Mouse (Mus musculus): Measurements from ENCODE around the gene Scd4. TPM values are rescaled to one million over a fixed set of nuclear protein-coding genes. Genes with fewer than 3 reads are reported as not detected.
"Not testable (repeated sequence)": the region's sequence is repeated elsewhere in the genome, so short reads cannot be mapped to it uniquely, and the experiment has no call there.

Scd4 gene
- polyA plus RNA-seq, 1 experiment from 2014 or later: 0.29 TPM

DNA sequence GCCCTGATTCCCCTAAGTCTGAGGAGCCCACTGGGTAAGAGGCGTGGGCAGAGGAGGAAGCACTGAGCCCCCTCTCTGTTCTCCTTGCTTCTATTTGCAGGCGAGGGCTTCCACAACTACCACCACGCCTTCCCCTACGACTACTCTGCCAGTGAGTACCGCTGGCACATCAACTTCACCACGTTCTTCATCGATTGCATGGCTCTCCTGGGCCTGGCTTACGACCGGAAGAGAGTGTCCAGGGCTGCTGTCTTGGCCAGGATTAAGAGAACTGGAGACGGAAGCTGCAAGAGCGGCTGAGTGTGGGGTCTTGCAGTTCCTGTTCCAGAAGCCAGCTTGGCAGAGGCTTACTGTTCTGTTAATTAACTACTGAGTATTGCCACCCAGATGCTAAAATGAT is 30.0 kb upstream of the Scd4 start:
- Histone ChIP-seq H3K27ac (no peak overlapping the region), H3K4me3 (replicated peaks) (no peak overlapping the region), H3K4me2 (no peak overlapping the region), H3K9ac (no peak overlapping the region), H3K9me3 (no peaks in the 10 kb centered on the region), H3K36me3 (replicated peaks) (peaks cover 100% of the 10 kb centered on the region), H3K4me1 (peaks cover 65% of the 10 kb centered on the region), H3K27me3 (no peaks in the 10 kb centered on the region)
- WGBS: 87% methylated on average over 11 of the region's 11 CpGs
- no peak for ATAC-seq (ENCODE audit: low FRiP score)

DNA sequence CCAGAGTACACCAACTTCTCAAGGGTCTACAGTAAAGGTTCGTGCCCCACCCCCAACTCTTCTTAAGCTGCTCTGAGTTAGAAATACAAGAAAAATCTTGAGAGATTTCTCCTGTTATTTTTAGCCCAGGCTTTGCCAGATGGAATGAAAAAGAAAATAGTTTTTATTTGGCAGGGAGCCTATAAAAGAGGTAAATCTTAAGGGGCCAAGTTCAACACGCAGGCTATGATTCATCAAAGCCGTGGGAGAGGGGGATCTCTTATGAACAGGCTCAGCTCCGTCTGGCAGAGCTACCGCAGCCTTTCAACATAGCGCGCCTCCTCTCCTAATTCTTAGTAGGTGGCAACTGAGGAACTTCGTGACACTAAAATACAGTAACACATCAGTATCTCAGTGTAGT is 29.4 kb upstream of the Scd4 start:
- H3K9ac ChIP-seq: no peak overlapping the region
- WGBS: 87% methylated on average over 8 of the region's 8 CpGs
- H3K4me1 ChIP-seq: peaks cover 59% of the 10 kb centered on the region
- H3K27ac ChIP-seq: no peak overlapping the region
- no peaks in the 10 kb centered on the region for H3K9me3 ChIP-seq
- H3K27me3 ChIP-seq: no peaks in the 10 kb centered on the region
- H3K4me2 ChIP-seq: no peak overlapping the region
- peaks cover 98% of the 10 kb centered on the region for H3K36me3 ChIP-seq (replicated peaks)
- ATAC-seq (ENCODE audit: low FRiP score): no peak
- H3K4me3 ChIP-seq (replicated peaks): no peak overlapping the region

DNA sequence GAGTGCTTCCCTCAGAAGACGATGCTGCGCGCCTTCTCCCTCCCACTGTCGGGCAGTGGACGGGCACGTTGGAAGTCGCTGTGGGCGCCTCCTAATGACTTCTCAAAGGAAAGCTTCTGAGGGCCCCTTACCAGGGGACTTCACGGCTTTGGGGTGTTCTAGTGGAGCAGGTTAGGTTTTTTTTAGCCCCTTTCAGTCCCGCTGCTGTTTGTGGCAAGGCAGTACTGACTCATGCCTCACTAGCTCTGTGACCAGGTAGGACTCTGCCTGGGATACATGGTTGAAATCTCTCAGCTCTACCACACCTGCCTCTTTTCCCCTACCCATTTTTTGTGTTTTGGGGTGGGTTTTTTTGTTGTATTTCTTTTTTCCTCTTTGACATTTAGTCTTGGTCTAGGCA is 28.5 kb upstream of the Scd4 start:
- ATAC-seq (ENCODE audit: low FRiP score): no peak
- Histone ChIP-seq H3K9me3 (no peaks in the 10 kb centered on the region), H3K9ac (no peak overlapping the region), H3K27ac (no peak overlapping the region), H3K4me1 (peaks cover 49% of the 10 kb centered on the region), H3K4me2 (no peak overlapping the region), H3K4me3 (replicated peaks) (no peak overlapping the region), H3K36me3 (replicated peaks) (peaks cover 94% of the 10 kb centered on the region), H3K27me3 (no peaks in the 10 kb centered on the region)
- 87% methylated on average over 10 of the region's 10 CpGs for WGBS

DNA sequence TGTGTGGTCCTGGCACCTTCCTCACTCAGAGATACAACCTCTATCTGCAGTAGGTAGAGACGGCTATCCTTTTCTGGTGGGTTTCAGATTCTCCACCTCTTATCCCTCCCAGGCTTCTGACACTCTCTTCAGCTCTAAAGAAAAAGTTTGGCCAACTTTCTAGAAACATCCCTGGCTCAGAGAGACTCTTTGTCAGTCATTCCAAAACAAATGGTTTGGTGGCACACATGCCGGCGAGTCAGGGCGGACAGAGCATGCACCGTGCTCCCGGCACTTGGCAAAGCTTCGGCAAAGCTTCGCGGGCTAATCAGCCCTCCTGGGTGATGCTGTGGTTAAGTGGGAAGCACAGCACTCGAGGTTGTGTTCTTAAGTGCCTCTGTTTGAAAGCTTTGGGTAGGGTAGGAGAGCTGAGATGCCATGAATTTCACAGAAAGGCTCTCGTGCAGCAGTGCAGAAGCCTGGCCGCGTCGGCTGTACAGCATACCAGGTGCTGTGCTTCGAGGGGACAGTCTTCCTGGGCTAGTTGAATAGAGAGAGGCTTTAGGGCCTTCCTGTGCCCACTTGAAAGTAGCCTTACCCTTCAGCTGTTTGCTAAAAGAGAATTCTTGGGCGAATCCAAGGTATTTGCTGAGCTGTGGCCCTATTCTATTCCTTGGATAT is 27.9 kb upstream of the Scd4 start:
- Histone ChIP-seq H3K4me2 (no peak overlapping the region), H3K9me3 (no peaks in the 10 kb centered on the region), H3K27me3 (no peaks in the 10 kb centered on the region), H3K27ac (no peak overlapping the region), H3K4me3 (replicated peaks) (no peak overlapping the region), H3K36me3 (replicated peaks) (peaks cover 88% of the 10 kb centered on the region), H3K9ac (no peak overlapping the region), H3K4me1 (peaks cover 47% of the 10 kb centered on the region)
- ATAC-seq (ENCODE audit: low FRiP score): no peak
- 86% methylated on average over 16 of the region's 16 CpGs for WGBS

DNA sequence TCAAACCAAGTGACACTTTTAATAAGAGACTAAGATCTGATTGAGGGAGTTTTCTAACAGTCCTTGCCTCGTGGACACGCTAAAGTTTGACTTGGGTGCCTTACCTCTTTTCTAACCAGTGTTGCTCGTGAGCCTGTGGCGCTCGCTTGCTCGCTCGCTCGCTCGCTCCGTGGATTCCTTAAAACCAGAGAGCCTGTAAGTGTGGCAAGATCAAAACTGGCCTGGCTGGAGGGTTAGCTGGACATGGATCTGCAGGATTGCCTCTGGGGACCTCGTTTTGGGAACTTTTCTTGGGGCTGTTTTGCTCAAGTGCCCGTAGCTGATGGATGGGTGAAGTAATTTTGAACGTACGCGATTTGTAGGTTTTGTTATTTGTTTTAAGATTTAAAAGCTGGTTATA is 27.2 kb upstream of the Scd4 start:
- H3K4me1 ChIP-seq: peaks cover 46% of the 10 kb centered on the region
- no peak for ATAC-seq (ENCODE audit: low FRiP score)
- H3K27ac ChIP-seq: no peak overlapping the region
- no peaks in the 10 kb centered on the region for H3K27me3 ChIP-seq
- H3K4me3 ChIP-seq (replicated peaks): no peak overlapping the region
- peaks cover 81% of the 10 kb centered on the region for H3K36me3 ChIP-seq (replicated peaks)
- 92% methylated on average over 15 of the region's 15 CpGs for WGBS
- no peak overlapping the region for H3K4me2 ChIP-seq
- no peaks in the 10 kb centered on the region for H3K9me3 ChIP-seq
- no peak overlapping the region for H3K9ac ChIP-seq

DNA sequence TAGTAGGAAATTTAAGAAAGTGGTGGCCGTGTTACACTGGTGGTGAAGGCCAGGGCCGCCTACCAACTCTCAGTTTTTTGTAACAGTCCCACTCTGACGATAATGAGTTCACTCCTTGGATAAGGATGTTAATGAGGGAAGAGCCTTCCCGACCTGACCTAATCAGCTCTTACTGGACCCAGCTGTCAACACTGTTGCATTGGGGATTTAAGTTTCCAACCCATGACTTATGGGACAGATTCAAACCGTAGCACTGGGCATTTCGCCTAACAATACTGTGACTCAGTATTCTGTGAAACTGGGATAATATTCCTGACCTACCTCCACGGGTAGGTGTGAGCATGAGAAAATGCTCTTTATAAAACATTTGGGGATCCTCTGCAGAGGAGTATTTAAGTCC is 26.7 kb upstream of the Scd4 start:
- Histone ChIP-seq H3K9ac (no peak overlapping the region), H3K27ac (no peak overlapping the region), H3K4me3 (replicated peaks) (no peak overlapping the region), H3K27me3 (no peaks in the 10 kb centered on the region), H3K4me1 (peaks cover 46% of the 10 kb centered on the region), H3K9me3 (no peaks in the 10 kb centered on the region), H3K36me3 (replicated peaks) (peaks cover 76% of the 10 kb centered on the region), H3K4me2 (no peak overlapping the region)
- no peak for ATAC-seq (ENCODE audit: low FRiP score)
- WGBS: 83% methylated on average over 7 of the region's 7 CpGs

DNA sequence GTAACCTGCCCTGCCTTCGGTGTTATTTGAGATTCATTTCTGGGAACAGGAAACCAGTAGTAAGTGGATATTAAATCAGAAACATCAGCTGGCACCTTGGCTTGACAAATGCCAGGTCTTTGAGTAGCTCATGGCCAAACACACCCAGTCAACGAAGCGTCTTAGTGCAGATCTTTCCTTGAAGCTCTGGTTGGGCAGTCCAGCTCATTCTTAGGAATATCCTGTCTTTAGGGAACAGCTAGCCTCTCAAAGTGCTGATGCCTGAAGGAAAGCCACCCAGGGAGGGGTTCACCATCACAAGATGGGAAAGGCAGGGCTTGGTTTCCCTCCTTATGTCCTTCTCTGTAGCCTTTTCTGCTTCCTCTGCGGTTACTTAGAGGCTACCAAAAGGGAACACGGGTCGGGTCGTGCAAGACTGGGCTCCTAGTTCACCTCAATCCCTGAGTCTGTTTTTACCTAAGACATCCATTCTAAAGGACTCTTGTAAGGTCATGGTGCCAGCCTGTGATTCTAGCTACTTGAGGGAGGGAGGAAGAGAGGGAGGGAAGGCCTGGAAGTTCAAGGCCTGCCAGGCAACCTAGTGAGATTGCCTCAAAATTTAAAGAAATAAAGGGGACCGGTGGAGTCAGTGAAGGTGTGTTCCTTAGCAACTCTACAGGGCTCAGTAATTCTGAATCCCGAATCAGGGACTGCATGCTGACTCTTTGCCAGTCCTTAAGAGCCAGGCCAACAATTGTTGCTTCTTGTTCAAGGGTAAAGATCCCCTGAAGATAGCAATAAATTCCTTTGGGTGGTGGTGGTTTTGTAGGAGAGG is 25.6 kb upstream of the Scd4 start:
- Histone ChIP-seq H3K4me2 (no peak overlapping the region), H3K4me3 (replicated peaks) (no peak overlapping the region), H3K9me3 (no peaks in the 10 kb centered on the region), H3K4me1 (peaks cover 50% of the 10 kb centered on the region), H3K36me3 (replicated peaks) (peaks cover 65% of the 10 kb centered on the region), H3K27me3 (no peaks in the 10 kb centered on the region), H3K27ac (peak overlapping the region; percentile 37; the same call in 1 of the 2 replicates), H3K9ac (no peak overlapping the region)
- whole genome bisulfite sequencing: 83% methylated on average over 9 of the region's 9 CpGs
- no peak for ATAC-seq (ENCODE audit: low FRiP score)

DNA sequence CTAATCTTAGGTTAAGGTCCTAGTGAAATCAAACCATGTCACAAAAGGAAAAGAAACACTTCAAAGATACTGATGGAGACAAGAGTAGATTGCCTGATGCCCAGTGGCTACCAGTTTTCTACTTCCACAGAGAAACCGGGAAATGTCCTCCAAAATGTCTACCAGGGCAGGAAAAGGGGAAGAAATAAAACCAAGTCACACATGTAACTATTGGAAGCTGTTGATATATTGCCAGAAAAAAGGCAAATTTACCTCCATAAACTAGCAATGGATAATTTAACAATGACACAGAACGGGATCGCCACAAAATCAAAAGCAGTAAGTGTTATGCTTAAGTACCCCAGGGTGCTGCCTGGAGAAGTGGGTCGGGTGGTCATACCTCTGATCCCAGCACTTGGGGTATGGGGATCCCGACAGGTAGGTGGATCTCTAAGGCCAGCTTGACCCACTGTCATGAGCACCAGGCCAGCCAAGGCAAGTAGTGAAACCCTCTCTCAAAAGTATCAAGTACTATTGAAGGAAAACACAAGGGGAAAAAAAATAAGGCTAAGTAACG is 24.9 kb upstream of the Scd4 start:
- WGBS: 85% methylated on average over 6 of the region's 6 CpGs
- H3K9ac ChIP-seq: no peak overlapping the region
- H3K27me3 ChIP-seq: no peaks in the 10 kb centered on the region
- no peak overlapping the region for H3K4me2 ChIP-seq
- peaks cover 43% of the 10 kb centered on the region for H3K4me1 ChIP-seq
- H3K36me3 ChIP-seq (replicated peaks): peaks cover 58% of the 10 kb centered on the region
- H3K27ac ChIP-seq: no peak overlapping the region
- no peaks in the 10 kb centered on the region for H3K9me3 ChIP-seq
- H3K4me3 ChIP-seq (replicated peaks): no peak overlapping the region
- ATAC-seq (ENCODE audit: low FRiP score): no peak

DNA sequence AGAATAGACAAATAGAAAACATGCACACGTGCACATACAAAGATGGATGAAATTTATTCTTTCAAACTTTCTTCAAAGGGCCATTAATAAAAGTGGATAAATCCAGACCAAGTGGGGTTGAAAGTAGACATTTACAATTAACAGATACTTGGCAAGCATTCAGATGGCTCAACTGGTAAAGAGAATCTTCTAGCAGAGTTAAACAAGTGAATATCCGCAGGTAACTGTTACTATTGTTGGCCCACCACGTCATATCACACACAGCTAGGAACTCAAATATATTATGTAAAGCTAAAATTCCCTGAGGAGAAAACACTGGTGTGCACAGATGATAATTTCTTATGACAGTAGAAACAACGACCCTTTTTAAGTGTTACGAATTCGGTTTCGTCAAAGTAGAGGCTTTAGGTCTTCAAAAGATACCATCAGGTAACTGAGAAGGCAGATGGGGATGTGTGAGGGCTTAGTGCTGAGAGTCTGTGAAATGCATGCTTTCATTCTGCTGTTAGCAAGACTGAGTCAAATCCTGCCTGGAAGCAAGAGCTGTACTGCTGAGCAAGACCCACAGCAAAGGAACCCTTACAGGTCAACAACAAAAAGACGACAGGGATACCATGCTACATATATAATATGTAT is 24.2 kb upstream of the Scd4 start:
- Histone ChIP-seq H3K36me3 (replicated peaks) (peaks cover 51% of the 10 kb centered on the region), H3K4me3 (replicated peaks) (no peak overlapping the region), H3K9ac (no peak overlapping the region), H3K4me2 (no peak overlapping the region), H3K27ac (no peak overlapping the region), H3K27me3 (no peaks in the 10 kb centered on the region), H3K4me1 (peaks cover 42% of the 10 kb centered on the region), H3K9me3 (no peaks in the 10 kb centered on the region)
- ATAC-seq (ENCODE audit: low FRiP score): no peak
- 92% methylated on average over 8 of the region's 8 CpGs for WGBS

DNA sequence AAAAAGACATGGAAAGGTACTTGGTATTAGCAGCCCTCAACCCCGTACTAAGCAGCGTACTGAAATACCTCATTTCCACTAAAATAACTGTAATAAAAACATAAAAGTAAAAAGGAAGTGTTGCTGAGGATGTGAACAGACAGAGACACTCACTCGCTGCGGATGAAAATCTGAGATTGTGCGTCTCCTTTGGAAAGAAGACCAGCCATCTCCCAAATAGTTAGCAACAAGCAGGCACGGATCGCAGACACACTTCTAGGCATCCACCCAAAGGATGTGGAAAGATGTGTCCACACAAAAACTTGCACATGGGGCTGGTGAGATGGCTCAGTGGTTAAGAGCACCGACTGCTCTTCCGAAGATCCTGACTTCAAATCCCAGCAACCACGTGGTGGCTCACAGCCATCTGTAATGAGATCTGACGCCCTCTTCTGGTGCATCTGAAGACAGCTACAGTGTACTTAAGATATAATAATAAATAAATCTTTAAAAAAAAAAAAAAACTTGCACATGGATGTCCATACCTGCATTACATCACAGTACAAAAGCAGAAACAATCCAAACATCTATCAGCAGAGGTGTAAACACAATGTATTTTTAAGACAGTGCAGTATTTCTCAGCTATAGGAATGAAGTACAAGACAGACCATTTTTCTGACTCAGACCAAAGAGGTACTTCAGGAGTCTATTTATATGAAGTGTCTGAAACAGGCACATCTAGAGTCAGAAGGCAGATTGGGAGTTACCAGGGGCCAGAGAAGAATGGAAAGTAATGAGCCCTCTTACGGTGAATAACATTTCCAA is 23.3 kb upstream of the Scd4 start:
- H3K4me2 ChIP-seq: no peak overlapping the region
- no peak overlapping the region for H3K9ac ChIP-seq
- no peak overlapping the region for H3K4me3 ChIP-seq (replicated peaks)
- H3K27ac ChIP-seq: no peak overlapping the region
- no peaks in the 10 kb centered on the region for H3K27me3 ChIP-seq
- H3K4me1 ChIP-seq: peaks cover 40% of the 10 kb centered on the region
- H3K9me3 ChIP-seq: no peaks in the 10 kb centered on the region
- H3K36me3 ChIP-seq (replicated peaks): peaks cover 42% of the 10 kb centered on the region
- 80% methylated on average over 12 of the region's 12 CpGs for WGBS
- no peak for ATAC-seq (ENCODE audit: low FRiP score)

DNA sequence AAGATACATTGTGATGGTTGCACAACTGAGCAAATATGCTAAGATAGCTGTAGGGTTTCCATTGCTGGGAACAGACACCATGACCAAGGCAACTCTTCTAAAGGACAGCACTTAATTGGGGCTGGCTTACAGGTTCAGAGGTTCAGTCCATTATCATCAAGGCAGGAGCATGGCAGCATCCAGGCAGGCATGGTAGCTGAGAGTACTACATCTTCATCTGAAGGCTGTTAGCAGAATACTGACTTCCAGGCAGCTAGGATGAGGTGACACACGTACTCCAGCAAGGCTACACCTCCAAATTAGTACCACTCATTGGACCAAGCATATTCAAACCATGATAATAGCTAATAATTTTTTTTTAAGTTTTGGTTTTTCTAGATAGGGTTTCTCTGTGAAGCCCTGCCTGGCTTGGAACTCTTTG is 22.7 kb upstream of the Scd4 start:
- not testable (repeated sequence) for H3K27me3 ChIP-seq; H3K9me3 ChIP-seq; ATAC-seq (ENCODE audit: low FRiP score); H3K9ac ChIP-seq; H3K4me2 ChIP-seq; H3K4me3 ChIP-seq (replicated peaks); H3K27ac ChIP-seq
- WGBS: 76% methylated on average over 1 of the region's 1 CpGs
- Histone ChIP-seq H3K36me3 (replicated peaks) (peaks cover 36% of the 10 kb centered on the region), H3K4me1 (peaks cover 40% of the 10 kb centered on the region)

DNA sequence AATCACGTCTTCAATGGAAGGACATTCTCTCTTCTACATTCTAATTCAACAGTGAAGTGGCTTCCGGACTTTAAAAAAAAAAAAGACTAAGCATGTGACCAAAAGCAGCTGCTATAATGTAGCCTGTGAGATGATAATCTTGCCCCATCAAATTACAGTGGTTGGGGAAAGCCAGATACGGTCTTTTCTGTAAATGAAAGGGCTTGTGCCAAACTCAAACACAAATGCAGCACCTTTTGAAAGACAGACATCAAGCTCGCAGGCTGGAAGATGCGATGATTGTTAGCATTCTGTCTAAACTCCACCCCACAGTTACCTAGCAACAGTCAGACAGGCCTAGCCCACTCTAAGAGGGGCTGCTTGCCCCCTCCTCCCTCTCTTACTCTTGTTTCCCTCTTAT is 22.1 kb upstream of the Scd4 start:
- Histone ChIP-seq H3K9ac (no peak overlapping the region), H3K9me3 (no peaks in the 10 kb centered on the region), H3K27ac (peak overlapping the region; percentile 21; the same call in 1 of the 2 replicates), H3K27me3 (no peaks in the 10 kb centered on the region), H3K4me3 (replicated peaks) (no peak overlapping the region), H3K4me1 (peaks cover 39% of the 10 kb centered on the region), H3K36me3 (replicated peaks) (peaks cover 30% of the 10 kb centered on the region), H3K4me2 (no peak overlapping the region)
- no peak for ATAC-seq (ENCODE audit: low FRiP score)
- WGBS: 27% methylated on average over 5 of the region's 5 CpGs

Data from forebrain, embryonic 12.5 days (tissue).